Mouse (Mus musculus): ENCODE measurements around the gene Rusc2. TPM values are rescaled to one million over a fixed set of nuclear protein-coding genes. Genes with fewer than 3 reads are reported as not detected.

The Rusc2 gene
- polyA plus RNA-seq, 1 experiment: 13.0 TPM

GRCm38 (mm10) chr4:43374266-43374665 lies 7.5 kb upstream of the Rusc2 start:
- H3K4me1 ChIP-seq (ENCODE audit: control insufficient read depth, insufficient read depth, insufficient read length, low read length): no peaks in the 10 kb centered on the region
- H3K27ac ChIP-seq (replicated peaks; ENCODE audit: low read depth, low read length): no peak overlapping the region
- no peak overlapping the region for H3K4me3 ChIP-seq (ENCODE audit: insufficient read depth, low read depth, low read length)

- Histone ChIP-seq H3K27ac (replicated peaks; ENCODE audit: low read depth, low read length) (no peak overlapping the region), H3K4me3 (ENCODE audit: insufficient read depth, low read depth, low read length) (no peak overlapping the region), H3K4me1 (ENCODE audit: control insufficient read depth, insufficient read depth, insufficient read length, low read length) (peaks cover 14% of the 10 kb centered on the region; the same call in 1 of the 2 replicates)
These were observed 2.2 kb upstream of the Rusc2 start for GRCm38 (mm10) chr4:43379601-43380000.

DNA sequence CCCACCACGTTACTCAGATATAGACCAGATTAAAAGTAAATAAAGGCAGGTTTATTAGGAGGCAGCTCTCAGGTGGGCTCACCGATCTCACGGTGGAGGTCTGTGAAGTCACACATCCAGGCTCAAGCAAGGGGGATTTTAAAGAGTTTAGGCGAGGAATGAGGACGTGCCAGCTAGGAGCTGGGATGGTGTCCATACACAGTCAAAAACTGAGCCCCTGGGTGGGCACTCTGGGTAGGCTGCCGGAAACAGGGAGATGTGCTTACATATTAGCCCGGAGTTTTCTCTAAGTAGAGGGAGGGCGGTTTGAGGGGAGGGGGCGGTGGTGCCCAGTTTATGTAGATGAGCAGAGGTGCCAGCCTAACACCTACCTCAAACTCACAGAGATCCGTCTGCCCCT lies 828 bp upstream of the Rusc2 start:
- peak overlapping the region; percentile 91 for H3K4me3 ChIP-seq (ENCODE audit: insufficient read depth, low read depth, low read length)
- H3K4me1 ChIP-seq (ENCODE audit: control insufficient read depth, insufficient read depth, insufficient read length, low read length): peaks cover 17% of the 10 kb centered on the region
- H3K27ac ChIP-seq (replicated peaks; ENCODE audit: low read depth, low read length): peak overlapping the region; percentile 91

DNA sequence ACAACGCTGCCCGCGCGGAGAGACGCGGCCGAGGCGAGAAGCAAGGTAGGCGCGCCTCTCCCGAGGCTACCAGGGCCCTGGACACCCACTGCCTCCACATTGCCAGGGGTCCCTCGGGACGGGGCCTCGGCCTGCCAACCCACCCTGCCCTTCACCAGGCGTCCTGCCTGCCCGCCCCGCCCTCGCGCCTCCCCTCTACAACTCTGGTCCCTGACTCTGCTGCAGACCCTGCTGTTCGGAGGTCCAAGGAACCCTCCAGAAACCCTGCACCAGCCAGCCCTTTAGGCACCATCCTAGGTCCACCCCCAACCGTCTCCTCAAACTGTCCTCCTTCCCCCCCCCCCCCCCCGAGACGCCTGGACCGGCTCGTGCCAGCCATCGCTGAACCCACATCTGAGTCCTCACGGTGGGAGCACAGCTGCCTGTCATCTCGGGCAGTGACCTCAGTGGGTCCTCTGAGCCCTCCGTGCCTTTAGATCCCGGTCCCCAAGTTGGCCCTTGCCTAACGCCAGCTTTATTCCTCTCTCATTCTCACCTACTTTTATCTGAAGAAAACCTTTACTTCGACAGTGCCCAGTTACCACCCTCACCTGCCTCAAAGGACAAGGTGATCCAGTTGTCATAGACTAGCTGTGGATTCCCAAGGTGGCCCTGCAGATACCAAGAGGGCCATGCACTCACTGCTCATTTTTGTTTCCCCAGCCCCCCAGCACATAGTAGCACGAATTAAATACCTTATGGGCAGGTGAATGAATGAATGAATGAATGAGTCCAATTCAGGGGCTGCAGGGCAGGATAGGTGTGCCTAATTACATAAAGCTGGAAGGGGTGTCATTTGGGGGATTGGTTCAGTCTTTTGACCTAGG lies 609 bp downstream of the Rusc2 start:
- peak overlapping the region; percentile 98 for H3K27ac ChIP-seq (replicated peaks; ENCODE audit: low read depth, low read length)
- peaks cover 17% of the 10 kb centered on the region for H3K4me1 ChIP-seq (ENCODE audit: control insufficient read depth, insufficient read depth, insufficient read length, low read length)
- peak overlapping the region; percentile 91 for H3K4me3 ChIP-seq (ENCODE audit: insufficient read depth, low read depth, low read length)

DNA sequence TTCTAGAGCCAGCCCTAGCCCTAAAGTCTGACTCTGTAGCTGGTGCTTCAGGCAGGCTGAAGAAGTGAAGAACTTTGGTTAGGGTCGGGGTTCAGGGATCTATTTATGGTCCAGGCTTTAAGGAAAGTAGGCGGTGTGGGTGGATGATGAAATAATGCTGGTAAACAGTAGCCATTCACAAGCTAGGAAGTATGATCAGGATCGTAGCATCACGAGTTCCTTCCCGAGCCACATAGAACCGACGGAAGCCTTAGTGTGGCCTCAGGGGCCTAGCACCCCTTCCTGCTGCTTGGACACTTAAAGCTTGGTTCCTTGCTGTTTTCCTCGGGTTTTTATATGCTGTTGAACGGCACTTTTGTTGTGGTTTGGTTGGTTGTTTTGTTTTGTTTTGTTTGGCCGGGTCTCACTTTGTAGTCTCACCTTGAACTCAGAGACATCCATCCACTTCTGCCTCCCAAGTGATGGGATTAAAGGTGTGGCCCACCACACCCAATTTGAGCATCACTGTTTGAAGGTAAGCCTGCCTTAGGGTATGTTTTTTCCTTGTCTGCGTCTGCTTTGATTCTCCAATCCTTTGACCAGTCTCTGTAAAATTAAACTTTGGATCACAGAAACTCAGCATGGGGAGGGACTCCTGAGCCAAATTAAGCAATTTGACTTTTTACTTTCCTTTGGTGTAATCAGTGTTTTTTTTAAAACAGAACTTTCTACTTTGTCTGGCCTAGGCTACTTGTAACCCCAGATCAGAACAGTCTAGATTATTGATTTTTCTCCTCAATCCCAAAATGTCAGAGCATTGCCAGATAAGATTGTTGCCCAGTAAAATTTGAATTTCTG lies 1.7 kb downstream of the Rusc2 start:
- peaks cover 17% of the 10 kb centered on the region for H3K4me1 ChIP-seq (ENCODE audit: control insufficient read depth, insufficient read depth, insufficient read length, low read length)
- H3K4me3 ChIP-seq (ENCODE audit: insufficient read depth, low read depth, low read length): peak overlapping the region; percentile 91
- peak overlapping the region; percentile 91 for H3K27ac ChIP-seq (replicated peaks; ENCODE audit: low read depth, low read length)

- Histone ChIP-seq H3K4me1 (ENCODE audit: control insufficient read depth, insufficient read depth, insufficient read length, low read length) (peaks cover 17% of the 10 kb centered on the region), H3K27ac (replicated peaks; ENCODE audit: low read depth, low read length) (peak overlapping the region; percentile 91), H3K4me3 (ENCODE audit: insufficient read depth, low read depth, low read length) (peak overlapping the region; percentile 29; the same call in 1 of the 2 replicates)
These were observed 2.3 kb downstream of the Rusc2 start for GRCm38 (mm10) chr4:43384083-43384460.

GRCm38 (mm10) chr4:43384541-43384940 lies 2.8 kb downstream of the Rusc2 start:
- Histone ChIP-seq H3K4me1 (ENCODE audit: control insufficient read depth, insufficient read depth, insufficient read length, low read length) (peaks cover 19% of the 10 kb centered on the region), H3K27ac (replicated peaks; ENCODE audit: low read depth, low read length) (peak overlapping the region; percentile 91), H3K4me3 (ENCODE audit: insufficient read depth, low read depth, low read length) (no peak overlapping the region)

DNA sequence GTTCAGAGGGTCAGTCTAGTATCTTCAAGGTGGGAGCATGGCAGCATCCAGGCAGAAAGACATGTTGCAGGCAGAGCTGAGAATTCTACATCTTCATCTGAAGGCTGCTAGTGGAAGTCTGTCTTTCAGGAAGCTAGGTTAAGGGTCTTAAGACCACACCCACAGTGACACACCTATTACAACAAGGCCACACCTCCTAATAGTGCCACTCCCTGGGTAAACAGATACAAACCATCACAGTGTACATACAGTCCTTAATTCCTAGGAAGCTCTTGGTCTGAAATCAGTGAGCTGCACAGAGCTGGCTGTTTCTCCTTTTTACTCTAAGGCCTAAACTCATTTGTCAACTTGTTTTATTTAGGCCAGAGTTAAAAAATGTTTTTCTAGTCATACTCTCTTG lies 5.2 kb downstream of the Rusc2 start:
- H3K27ac ChIP-seq (replicated peaks; ENCODE audit: low read depth, low read length): no peak overlapping the region
- peaks cover 32% of the 10 kb centered on the region for H3K4me1 ChIP-seq (ENCODE audit: control insufficient read depth, insufficient read depth, insufficient read length, low read length)

DNA sequence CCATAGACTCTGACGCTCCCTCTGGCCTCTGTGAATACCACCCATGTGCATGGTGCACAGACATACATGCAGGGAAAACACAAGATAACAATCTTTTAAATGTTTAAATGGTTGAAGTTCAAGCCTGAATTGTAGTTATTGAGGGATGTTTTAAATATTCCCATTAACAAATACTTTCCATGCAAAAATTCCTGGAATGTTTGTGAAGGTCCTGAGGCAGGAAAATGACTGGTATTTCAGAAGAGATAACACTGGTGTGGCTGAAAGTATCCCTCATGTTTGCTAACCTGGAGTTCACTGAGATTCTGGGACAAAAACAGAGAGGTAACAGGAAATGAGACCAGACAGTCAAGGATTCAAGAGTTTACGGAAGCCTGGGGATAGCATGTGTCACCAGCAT lies 7.6 kb downstream of the Rusc2 start:
- Histone ChIP-seq H3K4me1 (ENCODE audit: control insufficient read depth, insufficient read depth, insufficient read length, low read length) (peaks cover 28% of the 10 kb centered on the region), H3K27ac (replicated peaks; ENCODE audit: low read depth, low read length) (peak overlapping the region; percentile 70), H3K4me3 (ENCODE audit: insufficient read depth, low read depth, low read length) (no peak overlapping the region)

More for the DNA sequence above, 5.2 kb downstream of the Rusc2 start:
- H3K4me3 ChIP-seq (ENCODE audit: insufficient read depth, low read depth, low read length): no peak overlapping the region

DNA sequence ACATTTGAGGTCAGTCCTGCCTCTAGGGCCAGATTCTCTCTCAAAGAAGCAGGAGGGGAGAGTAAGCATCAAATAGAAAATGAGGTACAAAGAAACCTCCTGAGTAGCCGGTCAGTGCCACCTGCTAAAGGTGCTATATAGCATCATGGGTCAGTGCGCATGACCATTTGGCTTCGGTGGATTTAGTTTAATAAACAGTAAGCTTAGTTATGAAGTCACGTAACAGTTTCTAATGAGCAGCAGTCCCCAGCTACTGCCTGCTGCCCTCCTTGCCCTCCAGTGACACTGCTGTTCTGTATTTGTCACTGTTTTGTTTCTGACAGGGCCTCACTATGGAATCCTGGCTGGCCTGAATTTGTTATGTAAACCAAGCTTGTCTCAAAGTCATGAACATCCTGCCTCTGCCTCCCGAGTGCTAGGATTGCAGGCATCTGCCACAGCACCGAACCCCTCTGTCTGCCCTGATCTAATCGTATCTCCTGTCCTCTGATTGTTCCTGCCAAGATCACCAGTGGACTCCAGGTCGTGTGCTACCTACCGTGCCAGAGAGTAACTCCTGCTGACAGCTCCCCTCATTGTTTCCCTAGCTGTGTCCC lies 8.2 kb downstream of the Rusc2 start:
- H3K4me1 ChIP-seq (ENCODE audit: control insufficient read depth, insufficient read depth, insufficient read length, low read length): peaks cover 28% of the 10 kb centered on the region
- no peak overlapping the region for H3K4me3 ChIP-seq (ENCODE audit: insufficient read depth, low read depth, low read length)
- H3K27ac ChIP-seq (replicated peaks; ENCODE audit: low read depth, low read length): peak overlapping the region; percentile 70

- Histone ChIP-seq H3K4me1 (ENCODE audit: control insufficient read depth, insufficient read depth, insufficient read length, low read length) (peaks cover 33% of the 10 kb centered on the region), H3K4me3 (ENCODE audit: insufficient read depth, low read depth, low read length) (no peak overlapping the region), H3K27ac (replicated peaks; ENCODE audit: low read depth, low read length) (peak overlapping the region; percentile 76)
These were observed 9.8 kb downstream of the Rusc2 start for GRCm38 (mm10) chr4:43391521-43392050.

GRCm38 (mm10) chr4:43394345-43394891 lies 12.6 kb downstream of the Rusc2 start:
- Histone ChIP-seq H3K27ac (replicated peaks; ENCODE audit: low read depth, low read length) (peak overlapping the region; percentile 98), H3K4me1 (ENCODE audit: control insufficient read depth, insufficient read depth, insufficient read length, low read length) (peaks cover 36% of the 10 kb centered on the region), H3K4me3 (ENCODE audit: insufficient read depth, low read depth, low read length) (peak overlapping the region; percentile 28)

DNA sequence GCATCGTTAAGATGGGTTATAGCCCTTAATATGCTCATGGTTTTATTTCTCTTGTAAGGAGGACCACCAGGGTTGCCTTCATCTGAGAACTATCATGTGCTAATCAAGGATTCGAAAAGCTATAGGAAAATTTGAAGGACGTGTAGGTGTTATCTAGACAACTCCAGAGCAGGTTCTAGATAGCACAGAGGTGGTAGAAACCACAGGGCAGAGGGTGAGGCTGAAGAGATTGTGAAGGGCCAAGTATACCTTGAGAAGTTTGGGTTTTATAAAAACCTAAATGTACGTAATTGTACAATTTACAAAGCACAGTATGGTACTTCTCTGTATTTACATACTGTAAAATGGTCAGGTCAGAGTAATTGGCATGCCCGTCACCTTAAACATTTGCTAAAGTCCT lies 13.4 kb downstream of the Rusc2 start:
- peaks cover 33% of the 10 kb centered on the region for H3K4me1 ChIP-seq (ENCODE audit: control insufficient read depth, insufficient read depth, insufficient read length, low read length)
- peak overlapping the region; percentile 98 for H3K27ac ChIP-seq (replicated peaks; ENCODE audit: low read depth, low read length)
- peak overlapping the region; percentile 28; the same call in 1 of the 2 replicates for H3K4me3 ChIP-seq (ENCODE audit: insufficient read depth, low read depth, low read length)

DNA sequence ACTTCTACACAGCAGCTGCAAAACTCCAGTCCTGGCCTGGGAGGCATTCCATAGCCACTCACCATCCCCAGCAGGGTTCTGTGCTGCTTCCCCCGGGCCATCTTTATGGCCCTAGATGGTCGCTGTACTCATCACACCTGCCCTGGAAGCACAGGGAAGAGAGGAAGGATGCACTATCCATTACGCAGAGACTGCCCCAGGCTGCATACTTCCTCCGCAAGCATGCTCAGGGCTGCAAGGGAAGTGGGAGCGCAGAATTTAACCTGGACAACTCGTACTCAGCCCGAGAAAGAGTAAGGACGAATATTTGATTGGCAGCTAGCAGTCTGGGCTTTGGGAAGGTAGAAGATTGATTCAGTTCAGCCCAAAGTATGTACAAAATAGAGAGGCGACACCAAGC lies 14.1 kb downstream of the Rusc2 start:
- Histone ChIP-seq H3K27ac (replicated peaks; ENCODE audit: low read depth, low read length) (peak overlapping the region; percentile 67), H3K4me3 (ENCODE audit: insufficient read depth, low read depth, low read length) (no peak overlapping the region), H3K4me1 (ENCODE audit: control insufficient read depth, insufficient read depth, insufficient read length, low read length) (peaks cover 36% of the 10 kb centered on the region)

DNA sequence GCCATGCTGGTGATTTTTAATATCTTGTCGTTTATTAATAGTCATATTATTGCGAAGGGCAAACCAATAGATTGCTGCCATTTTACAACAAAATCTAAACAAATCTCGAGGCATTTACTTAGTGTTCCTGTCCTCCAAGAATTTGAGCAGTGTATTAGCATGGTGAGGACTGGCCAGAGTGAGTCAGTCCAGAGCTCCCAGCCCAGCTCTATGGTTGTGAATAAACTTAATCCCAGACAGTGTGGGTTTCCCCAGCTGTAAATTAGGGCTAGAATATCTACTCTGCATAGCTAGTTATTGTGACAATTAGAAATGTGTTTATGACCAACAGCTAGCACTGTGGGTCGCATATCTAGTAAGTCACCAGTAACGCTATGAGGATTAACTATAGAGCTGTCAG lies 14.6 kb downstream of the Rusc2 start:
- Histone ChIP-seq H3K4me1 (ENCODE audit: control insufficient read depth, insufficient read depth, insufficient read length, low read length) (peaks cover 39% of the 10 kb centered on the region), H3K27ac (replicated peaks; ENCODE audit: low read depth, low read length) (no peak overlapping the region), H3K4me3 (ENCODE audit: insufficient read depth, low read depth, low read length) (no peak overlapping the region)

Measured in brown adipose tissue, adult 24 weeks (tissue).